Mouse (Mus musculus): Measurements from ENCODE around the gene Qdpr.

DNA sequence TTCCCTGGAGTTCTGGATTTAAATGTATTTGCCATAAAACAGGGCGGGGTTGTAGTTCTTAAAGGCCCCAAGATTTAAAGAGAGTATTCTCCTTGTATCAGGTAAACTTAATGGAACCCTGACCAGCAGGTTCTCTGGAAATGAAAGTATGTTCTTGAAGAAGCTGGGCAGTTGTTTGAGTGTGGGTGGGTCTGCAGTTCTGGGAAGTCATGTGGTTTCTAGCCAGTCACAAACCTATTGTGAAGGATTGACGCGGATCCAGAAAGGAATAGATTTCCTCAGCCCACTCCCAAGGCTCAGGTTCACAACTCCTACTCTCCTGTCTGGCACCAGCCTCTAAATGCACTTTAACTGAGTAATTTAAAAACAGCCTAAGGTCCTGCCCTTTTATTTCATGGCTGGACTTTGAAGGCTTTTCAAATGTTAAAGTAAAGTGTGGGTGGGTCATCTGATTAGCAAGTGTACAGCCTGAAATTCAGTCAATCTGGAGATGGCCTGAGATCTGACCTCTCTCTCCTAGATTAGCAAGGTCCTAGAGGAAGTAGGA is 45.5 kb upstream of the Qdpr start:
- TF ChIP-seq CTCF (IDR thresholded peaks at IDR 0.05; ENCODE audit: control insufficient read depth, insufficient read depth, insufficient read length) (no peak), MYOG (IDR thresholded peaks at IDR 0.05; ENCODE audit: control insufficient read depth, extremely low read depth, insufficient read length) (no peak), USF1 (IDR thresholded peaks at IDR 0.05; ENCODE audit: low read depth) (no peak), FOSL1 (IDR thresholded peaks at IDR 0.05; ENCODE audit: insufficient read depth, low read length, poor library complexity, severe bottlenecking) (no peak), MYOD1 (IDR thresholded peaks at IDR 0.05; ENCODE audit: control insufficient read depth, insufficient read length, low read depth) (no peak)
